Mouse (Mus musculus) bone marrow macrophage, adult 2 months (primary cell): ENCODE measurements around the gene Rhebl1. TPM values are rescaled to one million over a fixed set of nuclear protein-coding genes. Genes with fewer than 3 reads are reported as not detected.

Source experiments
- H3K27ac ChIP-seq: 2 replicates; pipeline ENCODE4 v1.5.1; 2012; ENCODE audit warnings: low read depth, low read length; ENCODE audit not compliant: insufficient read depth
- H3K4me1 ChIP-seq: 2 replicates; pipeline ENCODE4 v1.6.1; 2012; ENCODE audit warnings: low read length; ENCODE audit not compliant: control insufficient read depth, insufficient read depth
- H3K4me3 ChIP-seq: 2 replicates; pipeline ENCODE4 v1.5.1; 2012; ENCODE audit warnings: mild to moderate bottlenecking, low read length, moderate library complexity; ENCODE audit not compliant: insufficient read depth
- CTCF ChIP-seq: IDR thresholded peaks from 2 replicates; pipeline ENCODE4 v1.5.1; 2012; ENCODE audit warnings: low read depth, mild to moderate bottlenecking, low read length, moderate library complexity
- POLR2A ChIP-seq: IDR thresholded peaks from 2 replicates; pipeline ENCODE4 v1.6.1; 2012; ENCODE audit warnings: mild to moderate bottlenecking, low read depth, low read length, borderline replicate concordance
- polyA plus RNA-seq: library from polyadenylated mRNA; stranded (reverse); fragments of >200 nt; gene quantifications from 2 replicates; pipeline ENCODE4 v1.2.4, GENCODE M21; 2012; ENCODE audit not compliant: missing spikeins, insufficient read depth, insufficient read length

Rhebl1 gene
- polyA plus RNA-seq, 1 experiment = 11.8 TPM

- H3K4me1 ChIP-seq = no peaks in the 10 kb centered on the region
- no peak overlapping the region for H3K27ac ChIP-seq
- no peak overlapping the region for H3K4me3 ChIP-seq
- TF ChIP-seq POLR2A = no peak
- no peak for TF ChIP-seq CTCF
These were observed 41.0 kb downstream of the Rhebl1 start for GRCm38 (mm10) chr15:98853161-98853937.

- no peak overlapping the region for H3K27ac ChIP-seq
- H3K4me3 ChIP-seq = no peak overlapping the region
- H3K4me1 ChIP-seq = no peaks in the 10 kb centered on the region
- TF ChIP-seq CTCF = no peak
- no peak for TF ChIP-seq POLR2A
These were observed 41.6 kb downstream of the Rhebl1 start for GRCm38 (mm10) chr15:98852733-98853132.

GRCm38 (mm10) chr15:98852071-98852470 is 42.3 kb downstream of the Rhebl1 start:
- no peaks in the 10 kb centered on the region for H3K4me1 ChIP-seq
- TF ChIP-seq CTCF (no peak), POLR2A (no peak)
- H3K27ac ChIP-seq = no peak overlapping the region
- no peak overlapping the region for H3K4me3 ChIP-seq

GRCm38 (mm10) chr15:98851229-98851818 is 43.0 kb downstream of the Rhebl1 start:
- TF ChIP-seq POLR2A = no peak
- no peak for TF ChIP-seq CTCF
- Histone ChIP-seq H3K27ac (no peak overlapping the region), H3K4me3 (no peak overlapping the region), H3K4me1 (no peaks in the 10 kb centered on the region)

GRCm38 (mm10) chr15:98850668-98851067 is 43.7 kb downstream of the Rhebl1 start:
- TF ChIP-seq CTCF (no peak), POLR2A (no peak)
- H3K4me3 ChIP-seq = no peak overlapping the region
- H3K27ac ChIP-seq = no peak overlapping the region
- no peaks in the 10 kb centered on the region for H3K4me1 ChIP-seq

GRCm38 (mm10) chr15:98849956-98850600 is 44.3 kb downstream of the Rhebl1 start:
- Histone ChIP-seq H3K27ac (no peak overlapping the region), H3K4me1 (no peaks in the 10 kb centered on the region), H3K4me3 (no peak overlapping the region)
- TF ChIP-seq POLR2A = no peak
- TF ChIP-seq CTCF = no peak

GRCm38 (mm10) chr15:98849165-98849564 is 45.2 kb downstream of the Rhebl1 start:
- Histone ChIP-seq H3K4me3 (no peak overlapping the region), H3K4me1 (no peaks in the 10 kb centered on the region), H3K27ac (no peak overlapping the region)
- TF ChIP-seq CTCF = no peak
- TF ChIP-seq POLR2A = no peak

GRCm38 (mm10) chr15:98846140-98846539 is 48.2 kb downstream of the Rhebl1 start:
- H3K27ac ChIP-seq = no peak overlapping the region
- no peak for TF ChIP-seq POLR2A
- TF ChIP-seq CTCF = no peak
- no peak overlapping the region for H3K4me3 ChIP-seq
- H3K4me1 ChIP-seq = no peaks in the 10 kb centered on the region

- Histone ChIP-seq H3K27ac (no peak overlapping the region), H3K4me3 (no peak overlapping the region), H3K4me1 (no peaks in the 10 kb centered on the region)
- TF ChIP-seq CTCF (no peak), POLR2A (no peak)
These were observed 49.2 kb downstream of the Rhebl1 start for GRCm38 (mm10) chr15:98845149-98845548.
